Mouse (Mus musculus) heart, adult 11 months (tissue): Measurements from ENCODE around the gene Tnk2.
A peak's percentile ranks its signal among the peaks of the same experiment; 100 is the strongest.
"Not testable (repeated sequence)": the region's sequence is repeated elsewhere in the genome, so short reads cannot be mapped to it uniquely, and the experiment has no call there.

Experiments used
- DNase-seq: peaks from one replicate; pipeline ENCODE4 v3.0.0; 2022

Gene Tnk2

GRCm38 (mm10) chr16:32636331-32636730 lies 7.3 kb upstream of the Tnk2 start:
- peak; percentile 68 for DNase-seq

DNA sequence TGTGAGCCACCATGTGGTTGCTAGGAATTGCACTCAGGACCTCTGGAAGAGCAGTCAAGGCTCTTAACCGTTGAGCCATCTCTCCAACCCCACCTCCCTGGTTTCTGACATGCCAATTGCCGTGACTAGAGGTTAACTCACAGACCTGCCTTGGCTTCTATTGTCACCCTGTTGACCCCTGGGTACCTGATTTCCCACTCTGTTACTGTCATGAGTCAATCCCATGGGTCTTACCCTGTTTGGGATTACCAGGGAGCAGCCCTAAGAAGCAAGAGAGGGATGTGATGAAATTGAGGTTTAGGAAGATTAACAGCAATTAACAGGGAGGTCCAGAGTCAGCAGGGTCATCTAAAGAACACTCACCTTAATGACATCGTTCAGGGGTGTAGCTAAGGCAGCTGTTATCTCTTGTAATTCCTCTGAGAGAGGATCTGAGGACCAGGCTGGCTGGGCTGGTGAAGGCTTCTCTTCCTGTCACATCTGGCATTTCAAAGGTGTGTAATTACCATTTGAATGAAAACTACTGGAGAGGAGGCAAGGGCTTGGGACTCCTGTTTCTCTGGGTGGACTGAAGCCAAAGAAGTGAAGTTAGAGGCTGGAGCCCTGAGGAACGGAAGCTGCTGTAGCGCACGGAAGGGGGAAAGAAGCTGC lies 6.7 kb upstream of the Tnk2 start:
- peak; percentile 64 for DNase-seq

- DNase-seq = peak; percentile 96
Observed at GRCm38 (mm10) chr16:32638476-32638875, 5.2 kb upstream of the Tnk2 start.

DNA sequence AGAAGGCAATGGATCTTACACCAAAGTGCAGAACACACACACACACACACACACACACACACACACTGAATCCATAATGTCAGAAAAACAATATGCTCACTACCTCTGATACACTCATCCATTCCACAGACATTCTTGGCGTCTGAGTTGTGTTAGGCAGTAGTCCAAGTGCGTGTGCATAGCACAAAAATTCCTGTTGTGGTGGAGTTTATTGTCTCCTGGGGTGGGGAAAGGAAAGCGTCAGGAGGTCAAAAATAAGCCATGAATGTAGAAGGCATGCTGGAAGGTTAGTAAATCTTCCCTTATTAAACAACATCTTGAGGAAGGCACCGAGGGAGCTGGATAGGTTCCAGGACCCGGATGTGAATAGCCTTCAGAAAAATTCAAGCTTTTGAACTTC lies 3.6 kb upstream of the Tnk2 start:
- peak; percentile 84 for DNase-seq

- not testable (repeated sequence) for DNase-seq
Observed at GRCm38 (mm10) chr16:32640683-32641082, 3.0 kb upstream of the Tnk2 start.

DNA sequence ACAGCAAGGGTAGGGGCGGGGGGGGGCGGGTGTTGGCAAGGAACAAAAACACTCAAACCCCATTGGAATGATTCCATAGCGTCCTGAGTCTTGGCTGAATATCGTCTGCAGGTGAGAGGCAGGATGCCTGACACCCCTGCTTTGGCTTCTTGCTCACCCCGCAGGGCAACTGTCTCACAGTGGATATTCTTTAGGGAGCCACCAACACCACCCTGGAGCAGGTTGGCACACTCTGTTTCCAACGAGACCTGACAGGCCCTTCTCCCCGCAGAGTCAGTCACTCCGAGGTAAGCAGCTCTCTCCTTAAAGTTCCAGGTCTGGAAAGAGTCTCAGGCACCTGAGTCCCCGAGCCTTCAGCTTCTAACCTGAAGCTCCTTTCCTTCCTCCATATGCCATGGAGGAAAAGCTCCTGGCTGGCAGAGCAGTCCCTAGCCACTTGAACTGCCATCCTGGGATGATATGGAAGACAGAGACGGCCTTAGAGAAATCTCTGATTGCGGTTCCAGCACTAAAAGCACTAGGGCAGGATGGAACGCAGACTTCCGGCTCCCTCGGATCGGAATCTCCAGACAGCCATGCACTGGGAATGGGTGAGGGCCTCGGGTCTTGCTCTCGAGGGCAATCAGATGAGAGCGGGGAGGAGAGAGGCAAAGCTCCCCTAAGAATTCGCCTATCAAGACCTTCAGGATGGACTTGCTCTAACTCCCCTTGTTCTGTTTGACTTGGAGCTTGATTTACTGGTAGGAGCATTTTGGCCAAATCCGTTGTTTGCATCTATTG lies 2.0 kb upstream of the Tnk2 start:
- DNase-seq = peak; percentile 85

DNA sequence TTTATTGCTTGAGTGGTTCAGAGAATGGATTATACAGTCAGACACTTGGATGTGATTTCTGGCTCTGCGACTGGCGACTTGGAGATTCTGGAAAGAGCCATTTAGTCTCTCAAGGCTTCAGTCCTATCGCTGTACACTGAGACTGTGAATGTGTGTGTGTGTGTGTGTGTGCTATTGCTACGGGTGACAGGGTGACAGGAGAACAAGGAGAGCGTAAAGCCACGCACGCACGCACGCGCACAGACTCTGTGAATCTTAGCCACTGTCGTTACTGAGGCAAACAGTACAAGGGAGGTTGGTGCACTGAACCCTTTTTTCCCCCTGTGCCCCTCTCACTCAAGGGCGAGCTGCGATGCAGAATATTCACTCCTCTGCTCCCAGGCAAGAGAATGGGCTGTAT lies 1.4 kb upstream of the Tnk2 start:
- peak; percentile 41 for DNase-seq

DNA sequence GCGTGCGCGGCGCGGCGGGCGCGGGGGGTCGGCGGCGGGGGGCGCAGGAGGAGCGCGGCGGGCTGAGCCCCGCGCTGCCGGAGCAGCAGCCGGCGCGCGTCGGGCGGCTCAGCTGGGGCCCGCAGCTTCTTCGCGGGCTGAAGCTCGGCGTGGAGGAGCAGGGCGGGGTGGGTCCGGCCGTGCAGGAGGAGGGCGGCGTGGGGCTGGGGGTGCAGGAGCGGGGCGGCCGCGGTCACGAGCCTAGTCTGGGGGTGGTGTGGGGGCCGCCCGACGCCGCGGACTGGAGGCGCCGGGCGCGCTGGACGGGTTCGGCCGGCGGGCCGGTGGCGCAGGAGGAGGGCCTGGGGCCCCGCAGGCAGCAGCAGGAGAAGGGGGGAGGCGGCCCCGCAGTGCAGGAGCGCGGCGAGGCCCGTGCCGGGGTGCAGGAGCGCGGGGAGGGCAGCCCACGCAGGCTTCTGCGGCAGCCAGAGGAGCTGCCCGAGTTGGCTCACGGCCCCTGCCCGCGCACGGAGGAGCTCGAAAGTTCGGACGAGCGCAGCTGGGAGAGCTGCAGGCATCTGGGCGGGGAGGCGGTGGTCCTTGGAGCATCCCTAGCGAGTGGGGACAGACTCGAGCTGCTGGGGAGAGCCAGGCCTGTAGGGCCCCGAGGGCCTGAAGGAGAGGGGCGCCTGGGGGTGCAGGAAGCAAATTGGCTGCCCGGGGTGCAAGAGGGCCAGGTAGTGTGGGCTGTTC lies 561 bp downstream of the Tnk2 start:
- DNase-seq = peak; percentile 93

GRCm38 (mm10) chr16:32644801-32645170 lies 1.1 kb downstream of the Tnk2 start:
- peak; percentile 93 for DNase-seq

GRCm38 (mm10) chr16:32645361-32645914 lies 1.8 kb downstream of the Tnk2 start:
- DNase-seq = peak; percentile 95

DNA sequence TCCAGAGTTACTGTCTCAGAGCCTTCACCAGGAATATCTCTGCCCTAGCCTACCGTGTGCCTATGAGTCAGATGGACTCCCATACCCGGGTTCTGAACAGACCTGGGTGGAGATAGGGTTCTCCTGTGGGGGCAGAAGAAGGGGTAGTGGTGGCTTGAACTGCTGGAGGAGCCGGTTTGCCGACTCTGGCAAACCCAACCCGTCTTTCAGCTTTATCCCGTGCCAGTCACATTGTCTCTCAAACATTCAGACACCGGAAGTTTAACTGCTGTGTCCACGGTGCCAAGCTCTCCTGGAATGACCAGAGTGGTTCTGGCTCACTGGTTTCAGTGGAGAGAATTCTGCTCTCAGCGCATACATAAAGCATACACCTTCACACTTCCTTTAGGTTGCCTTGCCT lies 2.3 kb downstream of the Tnk2 start:
- peak; percentile 85 for DNase-seq

DNA sequence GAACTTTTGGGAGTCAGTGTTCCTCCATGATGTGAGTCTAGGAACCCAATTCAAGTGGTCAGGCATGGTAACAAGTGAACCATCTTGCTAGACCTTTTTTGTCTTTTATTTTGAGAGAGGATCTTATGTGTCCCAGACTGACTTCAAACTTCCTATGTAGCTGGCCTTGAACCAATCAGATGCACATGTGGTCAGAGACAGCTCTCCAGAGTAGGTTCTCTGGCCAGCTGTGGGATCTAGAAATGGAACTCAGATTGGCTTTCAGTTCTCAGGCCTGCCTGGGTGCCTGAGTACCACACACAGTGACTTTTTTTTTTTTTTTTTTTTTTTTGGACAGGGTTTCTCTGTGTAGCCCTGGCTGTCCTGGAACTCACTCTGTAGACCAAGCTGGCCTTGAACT lies 4.0 kb downstream of the Tnk2 start:
- peak; percentile 65 for DNase-seq

DNA sequence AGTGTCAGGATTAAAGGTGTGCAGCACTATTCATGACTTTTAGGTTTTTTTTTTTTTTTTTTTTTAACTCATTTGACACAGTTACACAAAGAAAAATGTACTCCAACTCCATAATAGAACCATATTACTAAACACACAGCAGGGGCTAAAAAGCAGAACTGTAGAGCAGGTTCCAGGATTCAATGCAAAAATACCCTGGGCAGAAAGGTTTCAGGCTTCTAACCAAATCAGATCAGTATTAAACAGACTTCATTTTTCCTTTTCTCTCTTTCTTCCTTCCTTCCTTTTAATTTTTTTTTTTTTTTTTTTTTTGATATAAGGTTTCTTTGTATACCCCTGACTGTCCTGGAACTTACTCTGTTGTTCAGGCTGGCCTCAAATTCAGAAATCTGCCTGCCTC lies 6.8 kb downstream of the Tnk2 start:
- DNase-seq = no peak

- peak; percentile 96 for DNase-seq
Observed at GRCm38 (mm10) chr16:32650974-32651618, 7.4 kb downstream of the Tnk2 start.

DNA sequence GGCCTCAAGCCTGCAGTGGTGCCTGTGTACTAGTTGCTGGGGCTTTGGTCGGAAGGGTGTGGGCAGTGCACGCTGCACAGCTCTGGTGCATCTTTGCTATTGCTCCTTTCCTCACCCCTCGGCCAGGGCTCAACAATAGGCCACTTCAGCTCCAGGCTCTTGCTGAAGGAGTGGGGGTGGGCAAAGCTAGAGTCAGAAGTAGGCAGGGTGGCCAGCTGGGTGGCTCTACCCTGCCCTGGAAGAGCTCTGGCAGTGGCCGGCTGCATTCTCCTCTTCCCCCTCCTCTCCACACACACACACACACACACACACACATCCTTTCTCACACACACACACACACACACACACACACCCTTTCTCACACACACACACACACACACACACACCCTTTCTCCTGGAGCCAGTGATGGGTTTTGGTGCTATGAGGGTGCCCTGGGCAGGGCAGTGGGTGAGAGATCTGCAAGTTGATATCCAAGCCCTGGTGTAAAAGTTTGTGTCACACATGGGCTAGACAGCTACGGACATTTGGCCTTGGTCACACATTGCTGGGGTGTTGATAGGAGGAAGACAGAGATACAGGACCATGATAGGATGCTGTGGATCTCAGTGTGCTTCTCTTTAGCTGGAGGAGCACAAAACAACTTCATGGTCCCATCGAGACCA lies 10.5 kb downstream of the Tnk2 start:
- DNase-seq = peak; percentile 70

DNA sequence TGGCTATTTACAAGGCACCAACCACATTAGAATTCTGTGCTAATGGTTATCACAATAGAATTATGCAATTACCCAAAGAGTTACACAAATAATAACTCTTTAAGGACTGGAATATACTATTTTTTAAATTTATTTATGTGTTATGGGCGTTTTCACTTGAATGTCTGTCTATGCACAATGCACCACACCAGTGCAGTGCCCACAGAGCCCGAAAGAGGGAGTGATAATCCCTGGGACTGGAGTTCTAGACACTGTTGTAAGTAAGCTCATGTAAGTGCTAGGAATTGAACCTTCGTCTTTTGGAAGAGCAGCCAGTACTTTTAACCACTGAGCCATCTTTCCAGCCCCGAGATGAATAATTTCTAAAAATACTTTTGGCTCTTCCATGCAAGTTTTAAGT lies 11.9 kb downstream of the Tnk2 start:
- no peak for DNase-seq

- DNase-seq = peak; percentile 86
Observed at GRCm38 (mm10) chr16:32656321-32656720, 12.6 kb downstream of the Tnk2 start.

- DNase-seq = peak; percentile 92
Observed at GRCm38 (mm10) chr16:32656794-32657193, 13.1 kb downstream of the Tnk2 start.

DNA sequence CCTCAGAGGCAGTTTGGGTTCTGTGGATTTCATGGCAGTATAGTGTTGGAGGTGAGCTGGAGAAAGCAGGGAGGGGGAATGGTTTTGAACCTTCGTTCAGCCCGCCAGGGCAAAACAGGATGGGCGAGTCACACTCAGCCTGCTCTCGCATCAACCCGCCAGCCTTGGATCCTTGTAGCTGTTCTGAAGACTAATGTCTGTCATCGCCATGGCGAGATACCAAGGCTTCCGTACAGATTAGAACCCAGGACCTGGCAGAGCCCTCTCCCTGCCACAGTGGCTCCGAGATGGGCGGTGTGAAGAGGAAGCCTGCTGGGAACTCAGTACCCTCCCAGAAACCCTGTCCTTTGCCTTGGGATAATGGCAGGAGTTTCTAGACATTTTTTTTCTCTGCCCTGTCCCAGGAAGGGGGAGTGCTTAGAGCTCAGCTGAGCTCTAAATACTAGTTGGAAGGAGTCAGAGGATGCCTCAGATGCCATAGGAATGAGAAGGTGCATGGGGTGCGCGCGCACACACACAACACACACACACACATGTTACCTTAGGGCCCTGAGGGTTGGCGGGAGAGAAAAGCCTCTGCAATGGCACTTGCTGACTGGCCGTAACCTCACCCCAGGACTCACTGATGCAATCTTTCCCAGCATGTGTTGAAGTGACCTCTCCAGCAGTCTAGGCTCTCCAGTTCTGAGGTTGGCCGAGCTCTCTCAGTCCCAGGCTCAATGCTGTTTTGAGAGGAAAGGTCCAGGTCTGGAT lies 14.0 kb downstream of the Tnk2 start:
- peak; percentile 89 for DNase-seq

DNA sequence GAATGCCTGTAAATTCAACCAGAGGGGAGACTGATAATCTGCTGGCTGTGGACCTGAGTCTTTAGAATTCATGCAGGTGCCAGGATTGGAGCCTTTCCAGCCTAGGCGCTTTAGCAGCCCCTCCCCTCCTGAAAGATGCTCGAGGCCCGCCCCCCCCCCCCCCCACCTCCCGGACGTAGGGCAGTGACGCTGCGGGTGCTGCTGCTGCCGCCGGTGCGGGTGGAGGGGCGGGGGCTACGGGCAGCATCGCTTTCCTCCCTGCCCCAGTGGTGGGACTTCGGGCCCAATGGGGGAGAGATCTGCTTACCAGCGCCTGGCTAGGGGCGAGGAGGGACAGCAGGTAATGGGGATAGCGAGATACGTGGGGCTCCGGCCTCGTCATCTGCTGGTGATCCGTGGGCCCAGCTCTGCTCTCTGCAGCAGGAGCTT lies 15.1 kb downstream of the Tnk2 start:
- peak; percentile 93 for DNase-seq

DNA sequence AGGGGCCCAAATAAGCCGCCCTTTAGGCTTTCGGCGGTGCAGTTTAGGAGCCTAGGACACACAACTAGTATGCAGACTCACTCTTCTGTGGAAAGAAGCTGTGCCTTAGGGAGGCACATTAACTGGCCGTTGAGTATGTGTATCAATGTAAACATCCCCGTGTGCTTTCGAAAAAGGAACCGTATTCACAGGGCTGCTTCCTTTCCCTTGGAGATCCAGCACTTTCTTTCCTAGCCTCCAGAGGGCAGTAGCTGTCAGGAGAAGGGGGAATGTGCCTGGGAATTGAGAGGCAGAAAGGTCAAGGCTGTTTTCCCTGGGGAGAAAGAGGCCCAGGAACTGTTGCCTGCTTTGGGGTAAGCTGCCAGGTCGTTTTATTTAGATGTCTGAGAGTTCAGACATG lies 15.7 kb downstream of the Tnk2 start:
- DNase-seq = peak; percentile 97

DNA sequence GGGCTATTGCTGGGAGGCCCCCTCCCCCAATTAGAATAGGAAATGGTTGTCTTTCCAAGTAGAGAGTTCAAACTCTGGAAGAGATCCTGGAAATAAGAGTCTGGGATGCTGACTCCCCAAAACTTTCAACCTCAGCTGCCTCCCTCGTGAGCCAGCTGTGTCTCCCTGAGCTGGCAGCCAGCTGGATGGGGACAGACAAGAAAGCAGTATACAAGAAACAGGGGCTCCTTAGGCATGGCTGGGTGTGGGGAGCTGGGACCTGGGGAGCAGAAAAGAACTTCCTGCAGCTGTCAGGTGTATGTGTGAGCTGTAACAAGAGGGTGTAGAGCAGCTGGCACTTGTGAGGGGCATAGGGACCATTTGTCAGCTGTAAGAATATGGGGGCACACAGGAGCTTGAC lies 16.4 kb downstream of the Tnk2 start:
- no peak for DNase-seq
